In genomic region chr5:105439608-105440007, GRCm38 (mm10) we compare ENCODE assay signal across 21 mouse cellular contexts. TPM values are rescaled to one million over a fixed set of nuclear protein-coding genes. Genes with fewer than 3 reads are reported as not detected.
A peak's percentile ranks its signal among the peaks of the same experiment; 100 is the strongest.
DNase-seq lines count a peak whose midpoint lies in the region; ATAC-seq and TF ChIP-seq lines count a peak whose summit lies in the region.
"Had no signal": no experiment of that assay in that cellular context is flagged by ENCODE, and none has a peak within 500 bp of the region (broad histone marks: within the 10 kb centered on the region; RNA-seq: fewer than 3 reads in every experiment).

No protein-coding gene starts in this region.

- H3K4me1 ChIP-seq in intestine, postnatal 0 days (replicated peaks; ENCODE audit: control insufficient read depth, insufficient read depth, low read length), result no peaks in the 10 kb centered on the region; the same call in 1 of the 2 replicates
- H3K4me1 ChIP-seq: forebrain, embryonic 10.5 days had no signal

- peak overlapping the region; percentile 32; the same call in 1 of the 2 replicates for H3K4me2 ChIP-seq in intestine, postnatal 0 days (replicated peaks; ENCODE audit: low read depth)
- H3K4me2 ChIP-seq: heart, embryonic 15.5 days; hindbrain, embryonic 13.5 days had no signal

- no peaks in the 10 kb centered on the region for H3K27me3 ChIP-seq in intestine, postnatal 0 days (replicated peaks; ENCODE audit: control insufficient read depth, insufficient read depth, low read length)
- H3K27me3 ChIP-seq: heart, embryonic 15.5 days; hindbrain, embryonic 13.5 days had no signal

- no peaks in the 10 kb centered on the region for H3K9me3 ChIP-seq in intestine, postnatal 0 days (ENCODE audit: control insufficient read depth)
- H3K9me3 ChIP-seq: forebrain, embryonic 10.5 days; heart, embryonic 10.5 days; heart, embryonic 15.5 days; hindbrain, embryonic 13.5 days had no signal

- peak; percentile 20 to 27 for DNase-seq in kidney, postnatal 36 days
- no peak for DNase-seq in kidney, adult 9 months
- DNase-seq in testis, postnatal 10 days (ENCODE audit: low spot score), result peak; percentile 11
- no peak for DNase-seq in testis, postnatal 14 days (ENCODE audit: low spot score)
- no peak for DNase-seq in urinary bladder, postnatal 36 days (ENCODE audit: low spot score in 2 of 2)
- DNase-seq in layer of hippocampus, adult 9-11 months, result no peak
- DNase-seq: adrenal gland, adult 2 months; adrenal gland, postnatal 25 days; cerebellum, adult 18-20 months; cerebellum, adult 9-11 months; cerebellum, postnatal 36 days; gastrocnemius, adult 2 months; gastrocnemius, postnatal 36 days; heart, adult 18-20 months; heart, postnatal 14 days had no signal

- H3K27ac ChIP-seq in intestine, postnatal 0 days (ENCODE audit: low read depth, low read length), result peak overlapping the region; percentile 62
- H3K27ac ChIP-seq: forebrain, embryonic 10.5 days; gastrocnemius, adult 2 months; heart, embryonic 10.5 days; heart, embryonic 15.5 days; hindbrain, embryonic 13.5 days had no signal

- no peak overlapping the region for H3K4me3 ChIP-seq in intestine, postnatal 0 days (ENCODE audit: low read depth, low read length)
- H3K4me3 ChIP-seq: forebrain, embryonic 10.5 days; gastrocnemius, adult 2 months; heart, embryonic 10.5 days; heart, embryonic 15.5 days; hindbrain, embryonic 13.5 days had no signal

- WGBS in intestine, postnatal 0 days, result 52% methylated on average over 5 of the region's 5 CpGs

- ATAC-seq in intestine, postnatal 0 days, result peak; percentile 96
- ATAC-seq: forebrain, embryonic 14.5 days had no signal

- no peak for TF ChIP-seq CTCF in intestine, postnatal 0 days (IDR thresholded peaks at IDR 0.05; ENCODE audit: low read depth)

- H3K9ac ChIP-seq in intestine, postnatal 0 days (ENCODE audit: low read depth, low read length), result no peak overlapping the region
- H3K9ac ChIP-seq: heart, embryonic 15.5 days; hindbrain, embryonic 13.5 days had no signal

- H3K36me3 ChIP-seq in intestine, postnatal 0 days (ENCODE audit: control insufficient read depth, insufficient read depth), result no peaks in the 10 kb centered on the region
- H3K36me3 ChIP-seq: forebrain, embryonic 10.5 days; heart, embryonic 10.5 days; heart, embryonic 15.5 days; hindbrain, embryonic 13.5 days had no signal

RNA-seq across cellular contexts. Expression of gene Lrrc8b, which starts 24.0 kb away (rescaled TPM):
- polyA plus RNA-seq in intestine, postnatal 0 days (2015; fragmentation: Nextera tagmentation; extraction: Ambion mirVana), result 12.2 and 12.6 TPM in 2 replicates

Comparison
In these comparisons a context has a peak if more than half of its experiments do, and no peak if none do; other contexts are left out.
1. DNase-seq: peak in kidney, postnatal 36 days (2 of 2) and testis, postnatal 10 days (single experiment); none in kidney, adult 9 months (single experiment), testis, postnatal 14 days (single experiment), urinary bladder, postnatal 36 days (0 of 2) and layer of hippocampus, adult 9-11 months (single experiment).